In genomic region chr19:44265911-44266337, GRCm38 (mm10) we compare ENCODE assay signal across 9 mouse cellular contexts. TPM values are rescaled to one million over a fixed set of nuclear protein-coding genes. Genes with fewer than 3 reads are reported as not detected.
DNase-seq lines count a peak whose midpoint lies in the region; ATAC-seq lines count a peak whose summit lies in the region.
"Had no signal": no experiment of that assay in that cellular context is flagged by ENCODE, and none has a peak within 500 bp of the region (broad histone marks: within the 10 kb centered on the region; RNA-seq: fewer than 3 reads in every experiment).

No protein-coding gene starts in this region.

- 57% methylated on average over 5 of the region's 5 CpGs for WGBS in heart, embryonic 16.5 days
- WGBS in hindbrain, embryonic 15.5 days, result 20% methylated on average over 5 of the region's 5 CpGs
- 18% methylated on average over 5 of the region's 5 CpGs for WGBS in midbrain, embryonic 12.5 days

- H3K27ac ChIP-seq in heart, embryonic 16.5 days (ENCODE audit: low read length), result no peak overlapping the region; the same call in 1 of the 2 replicates
- no peak overlapping the region for H3K27ac ChIP-seq in hindbrain, embryonic 15.5 days (replicated peaks)
- peak overlapping the region; percentile 93 for H3K27ac ChIP-seq in midbrain, embryonic 12.5 days (replicated peaks)

- no peak overlapping the region for H3K9ac ChIP-seq in heart, embryonic 16.5 days (ENCODE audit: low read length)
- no peak overlapping the region for H3K9ac ChIP-seq in hindbrain, embryonic 15.5 days
- no peak overlapping the region for H3K9ac ChIP-seq in midbrain, embryonic 12.5 days (replicated peaks)

- no peaks in the 10 kb centered on the region for H3K36me3 ChIP-seq in heart, embryonic 16.5 days (ENCODE audit: control insufficient read depth, insufficient read depth)
- no peaks in the 10 kb centered on the region for H3K36me3 ChIP-seq in hindbrain, embryonic 15.5 days
- no peaks in the 10 kb centered on the region for H3K36me3 ChIP-seq in midbrain, embryonic 12.5 days

- peak overlapping the region; percentile 95 for H3K4me2 ChIP-seq in heart, embryonic 16.5 days (ENCODE audit: low read depth, low read length)
- H3K4me2 ChIP-seq in hindbrain, embryonic 15.5 days, result peak overlapping the region; percentile 81; the same call in 1 of the 2 replicates
- H3K4me2 ChIP-seq in midbrain, embryonic 12.5 days (replicated peaks), result peak overlapping the region; percentile 87; the same call in 1 of the 2 replicates

- no peaks in the 10 kb centered on the region for H3K9me3 ChIP-seq in heart, embryonic 16.5 days (replicated peaks; ENCODE audit: control insufficient read depth, low read length)
- H3K9me3 ChIP-seq in hindbrain, embryonic 15.5 days, result no peaks in the 10 kb centered on the region
- no peaks in the 10 kb centered on the region for H3K9me3 ChIP-seq in midbrain, embryonic 12.5 days

- no peak overlapping the region for H3K4me3 ChIP-seq in heart, embryonic 16.5 days (ENCODE audit: low read length)
- no peak overlapping the region for H3K4me3 ChIP-seq in hindbrain, embryonic 15.5 days
- H3K4me3 ChIP-seq in midbrain, embryonic 12.5 days, result no peak overlapping the region

- H3K4me1 ChIP-seq in heart, embryonic 16.5 days (ENCODE audit: control insufficient read depth, insufficient read depth, low read length), result peaks cover 10% of the 10 kb centered on the region
- H3K4me1 ChIP-seq in hindbrain, embryonic 15.5 days (replicated peaks), result 0 out of 2 replicates have a peak, but pooled peaks cover 9% of the 10 kb centered on the region
- peaks cover 22% of the 10 kb centered on the region for H3K4me1 ChIP-seq in midbrain, embryonic 12.5 days

- no peak for DNase-seq in heart, postnatal 25 days (ENCODE audit: low spot score)
- peak; percentile 93 for DNase-seq in R1 (ENCODE audit: low read depth, low spot score)
- no peak for DNase-seq in right cerebral cortex, postnatal 36 days (ENCODE audit: low spot score in 2 of 2)
- DNase-seq in gastrocnemius, adult 8-10 months (ENCODE audit: low spot score in 2 of 2), result no peak
- DNase-seq in spleen, postnatal 10 days (ENCODE audit: low spot score in 2 of 2), result no peak
- DNase-seq: kidney, adult 8-10 months had no signal

- no peaks in the 10 kb centered on the region for H3K27me3 ChIP-seq in heart, embryonic 16.5 days (ENCODE audit: control insufficient read depth, insufficient read depth, low read length)
- no peaks in the 10 kb centered on the region for H3K27me3 ChIP-seq in hindbrain, embryonic 15.5 days
- H3K27me3 ChIP-seq in midbrain, embryonic 12.5 days, result peaks cover 5% of the 10 kb centered on the region; the same call in 1 of the 2 replicates

- no peak for ATAC-seq in heart, embryonic 16.5 days (replicated peaks; ENCODE audit: extremely low read depth, insufficient read depth, low FRiP score)
- ATAC-seq in hindbrain, embryonic 15.5 days (ENCODE audit: low FRiP score, low read depth), result no peak
- no peak for ATAC-seq in midbrain, embryonic 12.5 days (ENCODE audit: low FRiP score, low read depth)

- intact Hi-C loops in heart, postnatal 25 days (cut with DNase I), result no loop called here

RNA-seq across cellular contexts. Expression of gene Scd2, which starts 27.6 kb away (rescaled TPM):
- 134 and 148 TPM in 2 replicates for polyA plus RNA-seq in heart, embryonic 16.5 days (2015; fragmentation: Nextera tagmentation; extraction: Ambion mirVana)
- total RNA-seq in heart, postnatal 25 days (2021), result 10 to 100 TPM; 12.5 to 13.1 TPM
- polyA plus RNA-seq in hindbrain, embryonic 15.5 days (2015; fragmentation: Nextera tagmentation; extraction: Ambion mirVana), result 288 and 295 TPM in 2 replicates
- polyA plus RNA-seq in midbrain, embryonic 12.5 days (2016; fragmentation: Nextera tagmentation; extraction: Ambion mirVana), result 419 and 424 TPM in 2 replicates
- 1 to 10 TPM; 3.7 to 7.8 (median 7.1) TPM for total RNA-seq in gastrocnemius, adult 8-10 months (2022)
